Comparison of ENCODE assay signal across 14 mouse cellular contexts in genomic region chr7:134619220-134619975, GRCm38 (mm10). TPM values are rescaled to one million over a fixed set of nuclear protein-coding genes. Genes with fewer than 3 reads are reported as not detected.
DNase-seq lines count a peak whose midpoint lies in the region; ATAC-seq and TF ChIP-seq lines count a peak whose summit lies in the region.
"Had no signal": no experiment of that assay in that cellular context is flagged by ENCODE, and none has a peak within 500 bp of the region (broad histone marks: within the 10 kb centered on the region; RNA-seq: fewer than 3 reads in every experiment).

No protein-coding gene starts in this region.

- TF ChIP-seq POLR2A in myocyte (IDR thresholded peaks at IDR 0.05; ENCODE audit: insufficient read length, low read depth): no peak

- no peak for ATAC-seq in forebrain, postnatal 0 days
- ATAC-seq in forebrain, embryonic 16.5 days: no peak
- no peak for ATAC-seq in midbrain, embryonic 14.5 days (ENCODE audit: low FRiP score, low TSS enrichment)
- no peak for ATAC-seq in midbrain, embryonic 11.5 days (ENCODE audit: low FRiP score)

- H3K4me3 ChIP-seq in forebrain, postnatal 0 days (ENCODE audit: low read depth, low read length): no peak overlapping the region
- no peak overlapping the region for H3K4me3 ChIP-seq in forebrain, embryonic 16.5 days (replicated peaks; ENCODE audit: low read length)
- H3K4me3 ChIP-seq in midbrain, embryonic 14.5 days (replicated peaks; ENCODE audit: low read depth, low read length): no peak overlapping the region
- no peak overlapping the region for H3K4me3 ChIP-seq in midbrain, embryonic 11.5 days (ENCODE audit: low read depth, low read length)
- H3K4me3 ChIP-seq in myocyte: no peak overlapping the region
- H3K4me3 ChIP-seq: limb, embryonic 13.5 days; megakaryocyte, embryonic 14.5 days; stomach, embryonic 15.5 days had no signal

- DNase-seq in forebrain, postnatal 0 days: no peak
- DNase-seq in midbrain, embryonic 14.5 days: peak; percentile 4
- DNase-seq in midbrain, embryonic 11.5 days (ENCODE audit: low spot score, missing footprints): no peak
- DNase-seq in kidney, adult 9 months: peak; percentile 44
- DNase-seq in frontal cortex, postnatal 25 days (ENCODE audit: low spot score in 2 of 2): no peak
- no peak for DNase-seq in adrenal gland, adult 8-10 months
- DNase-seq: adrenal gland, postnatal 25 days; B cell, adult 2 months; lung, adult 2 months had no signal

- no peaks in the 10 kb centered on the region for H3K4me1 ChIP-seq in forebrain, postnatal 0 days (ENCODE audit: insufficient read depth)
- H3K4me1 ChIP-seq in forebrain, embryonic 16.5 days (replicated peaks; ENCODE audit: control insufficient read depth, insufficient read depth, low read length): 0 out of 2 replicates have a peak, but pooled peaks cover 5% of the 10 kb centered on the region
- H3K4me1 ChIP-seq in midbrain, embryonic 14.5 days (ENCODE audit: control insufficient read depth, insufficient read depth, low read length): no peaks in the 10 kb centered on the region
- no peaks in the 10 kb centered on the region for H3K4me1 ChIP-seq in midbrain, embryonic 11.5 days (ENCODE audit: control insufficient read depth, insufficient read depth, low read length)
- H3K4me1 ChIP-seq: limb, embryonic 13.5 days; megakaryocyte, embryonic 14.5 days; stomach, embryonic 15.5 days had no signal

- H3K9me3 ChIP-seq in forebrain, postnatal 0 days (ENCODE audit: low read length): no peaks in the 10 kb centered on the region
- peaks cover 4% of the 10 kb centered on the region; the same call in 1 of the 2 replicates for H3K9me3 ChIP-seq in forebrain, embryonic 16.5 days (ENCODE audit: control insufficient read depth, low read length)
- H3K9me3 ChIP-seq in midbrain, embryonic 14.5 days (ENCODE audit: control insufficient read depth, low read length): no peaks in the 10 kb centered on the region
- H3K9me3 ChIP-seq in midbrain, embryonic 11.5 days (ENCODE audit: control insufficient read depth, low read length): no peaks in the 10 kb centered on the region
- H3K9me3 ChIP-seq: limb, embryonic 13.5 days; stomach, embryonic 15.5 days had no signal

- no peak overlapping the region for H3K9ac ChIP-seq in forebrain, postnatal 0 days
- H3K9ac ChIP-seq in forebrain, embryonic 16.5 days (replicated peaks; ENCODE audit: low read depth, low read length): no peak overlapping the region
- no peak overlapping the region for H3K9ac ChIP-seq in midbrain, embryonic 14.5 days (replicated peaks; ENCODE audit: low read length)
- H3K9ac ChIP-seq in midbrain, embryonic 11.5 days (ENCODE audit: low read length): no peak overlapping the region
- H3K9ac ChIP-seq: limb, embryonic 13.5 days; stomach, embryonic 15.5 days had no signal

- H3ac ChIP-seq in myocyte (ENCODE audit: control insufficient read depth, insufficient read length): no peak overlapping the region

- no peaks in the 10 kb centered on the region for H3K27me3 ChIP-seq in forebrain, postnatal 0 days (ENCODE audit: insufficient read depth, low read length)
- H3K27me3 ChIP-seq in forebrain, embryonic 16.5 days (replicated peaks; ENCODE audit: control insufficient read depth, insufficient read depth, low read length): no peaks in the 10 kb centered on the region
- no peaks in the 10 kb centered on the region for H3K27me3 ChIP-seq in midbrain, embryonic 14.5 days (ENCODE audit: control insufficient read depth, insufficient read depth, low read length)
- no peaks in the 10 kb centered on the region for H3K27me3 ChIP-seq in midbrain, embryonic 11.5 days (ENCODE audit: control insufficient read depth, insufficient read depth, low read length)
- H3K27me3 ChIP-seq in myocyte (ENCODE audit: control insufficient read depth, insufficient read depth, insufficient read length): no peaks in the 10 kb centered on the region
- H3K27me3 ChIP-seq: limb, embryonic 13.5 days; stomach, embryonic 15.5 days had no signal

- H3K4me2 ChIP-seq in forebrain, postnatal 0 days (ENCODE audit: low read depth): no peak overlapping the region
- no peak overlapping the region for H3K4me2 ChIP-seq in forebrain, embryonic 16.5 days (ENCODE audit: low read length)
- H3K4me2 ChIP-seq in midbrain, embryonic 14.5 days (ENCODE audit: low read length): no peak overlapping the region
- H3K4me2 ChIP-seq in midbrain, embryonic 11.5 days: no peak overlapping the region
- peak overlapping the region; percentile 42 for H3K4me2 ChIP-seq in myocyte (ENCODE audit: low read depth)
- H3K4me2 ChIP-seq: limb, embryonic 13.5 days; stomach, embryonic 15.5 days had no signal

- peak; percentile 11; the same call in 1 of the 2 replicates for TF ChIP-seq CTCF in forebrain, postnatal 0 days (IDR thresholded peaks at IDR 0.05; ENCODE audit: low read depth)

- H3K36me3 ChIP-seq in forebrain, postnatal 0 days (ENCODE audit: insufficient read depth): no peaks in the 10 kb centered on the region
- no peaks in the 10 kb centered on the region for H3K36me3 ChIP-seq in forebrain, embryonic 16.5 days (ENCODE audit: control insufficient read depth, insufficient read depth)
- H3K36me3 ChIP-seq in midbrain, embryonic 14.5 days (ENCODE audit: control insufficient read depth, insufficient read depth, low read length): no peaks in the 10 kb centered on the region
- no peaks in the 10 kb centered on the region for H3K36me3 ChIP-seq in midbrain, embryonic 11.5 days (ENCODE audit: control insufficient read depth, insufficient read depth, low read length)
- no peaks in the 10 kb centered on the region for H3K36me3 ChIP-seq in myocyte (ENCODE audit: control insufficient read depth, insufficient read depth)
- H3K36me3 ChIP-seq: limb, embryonic 13.5 days; stomach, embryonic 15.5 days had no signal

- 19% methylated on average over 2 of the region's 2 CpGs for WGBS in forebrain, postnatal 0 days
- 16% methylated on average over 2 of the region's 2 CpGs for WGBS in forebrain, embryonic 16.5 days
- WGBS in midbrain, embryonic 14.5 days: 40% methylated on average over 2 of the region's 2 CpGs
- WGBS in midbrain, embryonic 11.5 days: 27% methylated on average over 2 of the region's 2 CpGs

- H3K79me2 ChIP-seq in myocyte (ENCODE audit: control insufficient read depth, insufficient read depth): no peaks in the 10 kb centered on the region

- no peak overlapping the region for H3K27ac ChIP-seq in forebrain, postnatal 0 days (ENCODE audit: low read depth, low read length)
- H3K27ac ChIP-seq in forebrain, embryonic 16.5 days (ENCODE audit: low read length): no peak overlapping the region
- H3K27ac ChIP-seq in midbrain, embryonic 14.5 days (replicated peaks; ENCODE audit: low read depth, low read length): no peak overlapping the region
- H3K27ac ChIP-seq in midbrain, embryonic 11.5 days (ENCODE audit: low read depth, low read length): no peak overlapping the region
- H3K27ac ChIP-seq: limb, embryonic 13.5 days; stomach, embryonic 15.5 days had no signal

TF ChIP-seq in myocyte, 11 proteins besides CTCF, POLR2A, EP300 and RAD21:
- TF ChIP-seq REST (IDR thresholded peaks at IDR 0.05; ENCODE audit: insufficient read depth, insufficient read length): no peak
- no peak for TF ChIP-seq E2F4 (IDR thresholded peaks at IDR 0.05; ENCODE audit: insufficient read depth)
- TF ChIP-seq CEBPB (IDR thresholded peaks at IDR 0.05; ENCODE audit: insufficient read depth, poor library complexity, severe bottlenecking): no peak
- no peak for TF ChIP-seq TCF3 (IDR thresholded peaks at IDR 0.05; ENCODE audit: insufficient read length, low read depth)
- no peak for TF ChIP-seq SRF (IDR thresholded peaks at IDR 0.05; ENCODE audit: control insufficient read depth, insufficient read length, low read depth)
- TF ChIP-seq USF1 (IDR thresholded peaks at IDR 0.05; ENCODE audit: low read depth): no peak
- no peak for TF ChIP-seq MYOD1 (IDR thresholded peaks at IDR 0.05; ENCODE audit: control insufficient read depth in 1 of 3, insufficient read length in 2 of 3, low read depth in 2 of 3)
- no peak for TF ChIP-seq MAX (IDR thresholded peaks at IDR 0.05; ENCODE audit: low read depth)
- TF ChIP-seq POLR2AphosphoS2 (IDR thresholded peaks at IDR 0.05; ENCODE audit: insufficient read length, low read depth): no peak
- no peak for TF ChIP-seq TCF12 (IDR thresholded peaks at IDR 0.05; ENCODE audit: insufficient read depth, poor library complexity, severe bottlenecking)
- no peak for TF ChIP-seq MYOG (IDR thresholded peaks at IDR 0.05; ENCODE audit: control insufficient read depth in 1 of 3, insufficient read depth in 1 of 3, insufficient read length in 2 of 3, low read depth in 2 of 3)

RNA-seq across cellular contexts. Expression of gene Dock1, which starts 51.1 kb away (rescaled TPM):
- total RNA-seq in forebrain, postnatal 0 days (2014; rRNA removed): 10.5 and 12.6 TPM in 2 replicates
- 3.6 and 5.5 TPM in 2 replicates for polyA plus RNA-seq in forebrain, postnatal 0 days (2015; fragmentation: Nextera tagmentation; extraction: Ambion mirVana)
- 7.7 and 10.5 TPM in 2 replicates for polyA plus RNA-seq in forebrain, embryonic 16.5 days (2015; fragmentation: Nextera tagmentation; extraction: Ambion mirVana)
- polyA plus RNA-seq in midbrain, embryonic 14.5 days (2014; fragmentation: Nextera tagmentation; extraction: Ambion mirVana): 4.3 and 8.4 TPM in 2 replicates
- 17.6 and 18.3 TPM in 2 replicates for polyA plus RNA-seq in midbrain, embryonic 11.5 days (2014; fragmentation: Nextera tagmentation; extraction: Ambion mirVana)
- 6.2 TPM for polyA plus RNA-seq in myocyte (2012; fragmentation: generic; extraction: Trizol)
- 100 to 1,000 TPM; 156 to 259 (median 216) TPM for total RNA-seq in adrenal gland, adult 8-10 months (2022)

Comparison
In these comparisons a context has a peak if more than half of its experiments do, and no peak if none do; other contexts are left out.
1. DNase-seq: peak in midbrain, embryonic 14.5 days (single experiment) and kidney, adult 9 months (single experiment); none in forebrain, postnatal 0 days (single experiment), midbrain, embryonic 11.5 days (single experiment), frontal cortex, postnatal 25 days (0 of 2) and adrenal gland, adult 8-10 months (single experiment).